Mouse (Mus musculus): ENCODE data around the gene Tbc1d22a. TPM values are rescaled to one million over a fixed set of nuclear protein-coding genes. Genes with fewer than 3 reads are reported as not detected.
A peak's percentile ranks its signal among the peaks of the same experiment; 100 is the strongest.
"Not testable (repeated sequence)": the region's sequence is repeated elsewhere in the genome, so short reads cannot be mapped to it uniquely, and the experiment has no call there.

Gene Tbc1d22a
- polyA plus RNA-seq, 1 experiment, result 16.3 TPM

- no peak overlapping the region for H3K4me3 ChIP-seq (replicated peaks; ENCODE audit: control insufficient read depth, low read depth, low read length)
- TF ChIP-seq CTCF (IDR thresholded peaks at IDR 0.05; ENCODE audit: control insufficient read depth, insufficient read depth, low read length) (no peak), POLR2A (IDR thresholded peaks at IDR 0.05; ENCODE audit: borderline replicate concordance, control insufficient read depth, low read depth, low read length) (no peak)
- peaks cover 11% of the 10 kb centered on the region; the same call in 1 of the 2 replicates for H3K4me1 ChIP-seq (ENCODE audit: control insufficient read depth, insufficient read depth, low read length)
- WGBS, result 68% methylated on average over 7 of the region's 7 CpGs
- H3K27ac ChIP-seq (ENCODE audit: control insufficient read depth, insufficient read depth, low read depth, low read length, poor library complexity), result no peak overlapping the region
Measured at GRCm38 (mm10) chr15:86219534-86220228, 5.4 kb downstream of the Tbc1d22a start.

GRCm38 (mm10) chr15:86220229-86220630 lies 6.0 kb downstream of the Tbc1d22a start:
- Histone ChIP-seq H3K27ac (ENCODE audit: control insufficient read depth, insufficient read depth, low read depth, low read length, poor library complexity) (peak overlapping the region; percentile 42; the same call in 1 of the 2 replicates), H3K4me1 (ENCODE audit: control insufficient read depth, insufficient read depth, low read length) (peaks cover 10% of the 10 kb centered on the region; the same call in 1 of the 2 replicates), H3K4me3 (replicated peaks; ENCODE audit: control insufficient read depth, low read depth, low read length) (no peak overlapping the region)
- WGBS, result 32% methylated on average over 5 of the region's 5 CpGs
- TF ChIP-seq POLR2A (IDR thresholded peaks at IDR 0.05; ENCODE audit: borderline replicate concordance, control insufficient read depth, low read depth, low read length) (no peak), CTCF (IDR thresholded peaks at IDR 0.05; ENCODE audit: control insufficient read depth, insufficient read depth, low read length) (no peak)

GRCm38 (mm10) chr15:86220715-86221114 lies 6.5 kb downstream of the Tbc1d22a start:
- TF ChIP-seq CTCF (IDR thresholded peaks at IDR 0.05; ENCODE audit: control insufficient read depth, insufficient read depth, low read length) (no peak), POLR2A (IDR thresholded peaks at IDR 0.05; ENCODE audit: borderline replicate concordance, control insufficient read depth, low read depth, low read length) (no peak)
- Histone ChIP-seq H3K27ac (ENCODE audit: control insufficient read depth, insufficient read depth, low read depth, low read length, poor library complexity) (0 out of 2 replicates have a peak overlapping the region, but pooled peaks have one; percentile 42), H3K4me3 (replicated peaks; ENCODE audit: control insufficient read depth, low read depth, low read length) (no peak overlapping the region), H3K4me1 (ENCODE audit: control insufficient read depth, insufficient read depth, low read length) (peaks cover 10% of the 10 kb centered on the region; the same call in 1 of the 2 replicates)
- WGBS, result 81% methylated on average over 4 of the region's 4 CpGs

GRCm38 (mm10) chr15:86221369-86221768 lies 7.1 kb downstream of the Tbc1d22a start:
- TF ChIP-seq POLR2A (IDR thresholded peaks at IDR 0.05; ENCODE audit: borderline replicate concordance, control insufficient read depth, low read depth, low read length) (no peak), CTCF (IDR thresholded peaks at IDR 0.05; ENCODE audit: control insufficient read depth, insufficient read depth, low read length) (no peak)
- H3K27ac ChIP-seq (ENCODE audit: control insufficient read depth, insufficient read depth, low read depth, low read length, poor library complexity), result no peak overlapping the region
- WGBS, result 78% methylated on average over 4 of the region's 4 CpGs
- H3K4me3 ChIP-seq (replicated peaks; ENCODE audit: control insufficient read depth, low read depth, low read length), result no peak overlapping the region
- H3K4me1 ChIP-seq (ENCODE audit: control insufficient read depth, insufficient read depth, low read length), result peaks cover 12% of the 10 kb centered on the region; the same call in 1 of the 2 replicates

GRCm38 (mm10) chr15:86221901-86222300 lies 7.6 kb downstream of the Tbc1d22a start:
- H3K4me3 ChIP-seq (replicated peaks; ENCODE audit: control insufficient read depth, low read depth, low read length); H3K27ac ChIP-seq (ENCODE audit: control insufficient read depth, insufficient read depth, low read depth, low read length, poor library complexity): not testable (repeated sequence)
- H3K4me1 ChIP-seq (ENCODE audit: control insufficient read depth, insufficient read depth, low read length), result peaks cover 12% of the 10 kb centered on the region; the same call in 1 of the 2 replicates
- 84% methylated on average over 11 of the region's 11 CpGs for WGBS

GRCm38 (mm10) chr15:86224972-86225551 lies 10.8 kb downstream of the Tbc1d22a start:
- Histone ChIP-seq H3K4me1 (ENCODE audit: control insufficient read depth, insufficient read depth, low read length) (peaks cover 5% of the 10 kb centered on the region; the same call in 1 of the 2 replicates), H3K27ac (ENCODE audit: control insufficient read depth, insufficient read depth, low read depth, low read length, poor library complexity) (peak overlapping the region; percentile 16), H3K4me3 (replicated peaks; ENCODE audit: control insufficient read depth, low read depth, low read length) (no peak overlapping the region)
- WGBS, result 21% methylated on average over 7 of the region's 7 CpGs
- TF ChIP-seq CTCF (IDR thresholded peaks at IDR 0.05; ENCODE audit: control insufficient read depth, insufficient read depth, low read length) (no peak), POLR2A (IDR thresholded peaks at IDR 0.05; ENCODE audit: borderline replicate concordance, control insufficient read depth, low read depth, low read length) (no peak)

- 72% methylated on average over 5 of the region's 5 CpGs for WGBS
- Histone ChIP-seq H3K4me1 (ENCODE audit: control insufficient read depth, insufficient read depth, low read length) (peaks cover 5% of the 10 kb centered on the region; the same call in 1 of the 2 replicates), H3K4me3 (replicated peaks; ENCODE audit: control insufficient read depth, low read depth, low read length) (no peak overlapping the region), H3K27ac (ENCODE audit: control insufficient read depth, insufficient read depth, low read depth, low read length, poor library complexity) (no peak overlapping the region)
- no peak for TF ChIP-seq POLR2A (IDR thresholded peaks at IDR 0.05; ENCODE audit: borderline replicate concordance, control insufficient read depth, low read depth, low read length)
- TF ChIP-seq CTCF (IDR thresholded peaks at IDR 0.05; ENCODE audit: control insufficient read depth, insufficient read depth, low read length), result no peak
Measured at GRCm38 (mm10) chr15:86226221-86226620, 12.0 kb downstream of the Tbc1d22a start.

- 76% methylated on average over 2 of the region's 2 CpGs for WGBS
- Histone ChIP-seq H3K4me1 (ENCODE audit: control insufficient read depth, insufficient read depth, low read length) (peaks cover 5% of the 10 kb centered on the region; the same call in 1 of the 2 replicates), H3K4me3 (replicated peaks; ENCODE audit: control insufficient read depth, low read depth, low read length) (no peak overlapping the region), H3K27ac (ENCODE audit: control insufficient read depth, insufficient read depth, low read depth, low read length, poor library complexity) (no peak overlapping the region)
- TF ChIP-seq POLR2A (IDR thresholded peaks at IDR 0.05; ENCODE audit: borderline replicate concordance, control insufficient read depth, low read depth, low read length), result no peak
- TF ChIP-seq CTCF (IDR thresholded peaks at IDR 0.05; ENCODE audit: control insufficient read depth, insufficient read depth, low read length), result no peak
Measured at GRCm38 (mm10) chr15:86226968-86227367, 12.7 kb downstream of the Tbc1d22a start.

Data from bone marrow, adult 2 months (tissue).